Mouse (Mus musculus) frontal cortex, postnatal 36 days (tissue): ENCODE measurements around the gene Ubash3b.

Experiments
- DNase-seq, 2 experiments: peaks; one replicate each; pipeline ENCODE4 v3.0.0; 2022; ENCODE audit warnings: low spot score in 2 of 2

Gene Ubash3b

DNA sequence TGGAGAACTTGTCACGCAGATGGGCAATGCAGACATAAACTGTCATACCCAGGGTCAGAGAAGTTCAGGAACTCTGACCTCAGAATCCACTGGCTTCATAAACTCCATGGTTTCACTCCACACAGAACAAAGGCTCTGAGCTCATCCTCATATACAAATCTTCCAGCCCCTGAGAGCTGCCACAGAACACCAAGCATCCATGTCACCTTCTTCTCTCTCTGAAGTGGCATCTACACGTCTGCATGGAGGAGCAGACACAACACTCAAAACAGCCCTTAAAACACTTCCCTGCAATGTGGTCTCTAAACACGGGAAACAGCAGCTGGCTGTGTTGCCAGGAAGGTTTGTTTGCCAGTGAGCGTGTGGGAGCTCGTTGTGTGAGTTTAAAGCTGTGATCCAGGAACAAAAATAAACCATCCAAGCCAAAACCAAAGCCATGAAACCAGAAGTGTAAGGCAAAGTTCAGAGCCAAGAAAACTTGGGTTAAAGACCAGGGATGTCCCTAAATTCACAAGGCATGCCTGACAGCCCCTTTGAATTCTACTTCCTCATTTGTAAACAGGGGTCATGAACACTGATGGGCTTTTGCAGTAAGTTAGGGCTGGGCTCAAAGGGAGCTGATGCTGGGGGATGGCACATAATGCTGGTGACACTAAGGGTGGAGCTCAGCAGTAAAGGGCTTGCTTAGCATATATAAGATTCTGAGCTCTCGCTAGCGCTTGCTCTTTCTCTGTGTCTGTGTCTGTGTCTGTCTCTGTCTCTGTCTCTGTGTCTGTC lies 24.6 kb downstream of the Ubash3b start:
- DNase-seq = peak in 1 of 2 experiments; percentile 61

DNA sequence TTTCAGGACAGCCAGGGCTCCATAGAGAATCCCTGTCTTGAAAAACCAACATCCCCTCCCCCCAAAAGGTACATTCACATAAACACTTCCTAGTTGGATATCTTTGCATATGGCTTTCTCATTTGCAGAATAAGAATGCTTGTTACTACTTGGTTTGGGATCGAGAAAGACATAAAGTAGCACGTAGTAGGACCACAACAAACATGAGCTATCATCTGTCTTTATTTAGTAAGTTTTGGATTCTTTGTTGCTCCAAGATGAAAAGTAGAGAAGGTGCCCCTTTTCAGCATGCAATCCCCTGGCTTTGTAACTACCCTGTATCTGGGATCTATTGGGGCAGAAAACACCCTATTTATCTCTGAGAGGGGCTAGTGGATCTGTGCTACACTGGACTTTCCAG lies 25.2 kb downstream of the Ubash3b start:
- no peak for DNase-seq

DNA sequence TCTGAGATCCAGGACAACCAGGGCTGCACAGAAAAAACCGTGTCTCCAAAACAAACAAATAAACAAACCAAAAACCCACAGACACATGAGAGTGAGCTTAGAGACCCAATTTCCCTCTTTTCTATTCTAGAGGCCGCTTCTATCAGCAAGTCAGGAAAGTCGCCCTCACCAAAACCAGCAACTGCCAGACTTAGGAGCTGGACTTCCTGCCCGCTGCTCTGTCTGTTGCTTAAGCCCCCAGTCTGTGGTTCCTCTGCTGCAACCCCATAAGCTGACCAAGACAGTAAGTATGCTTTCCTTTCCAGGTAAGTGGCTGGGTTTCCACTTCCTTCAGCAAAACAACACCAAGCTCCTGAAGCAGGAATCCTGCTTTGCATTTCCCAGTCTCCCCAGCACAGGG lies 26.6 kb downstream of the Ubash3b start:
- DNase-seq = no peak

DNA sequence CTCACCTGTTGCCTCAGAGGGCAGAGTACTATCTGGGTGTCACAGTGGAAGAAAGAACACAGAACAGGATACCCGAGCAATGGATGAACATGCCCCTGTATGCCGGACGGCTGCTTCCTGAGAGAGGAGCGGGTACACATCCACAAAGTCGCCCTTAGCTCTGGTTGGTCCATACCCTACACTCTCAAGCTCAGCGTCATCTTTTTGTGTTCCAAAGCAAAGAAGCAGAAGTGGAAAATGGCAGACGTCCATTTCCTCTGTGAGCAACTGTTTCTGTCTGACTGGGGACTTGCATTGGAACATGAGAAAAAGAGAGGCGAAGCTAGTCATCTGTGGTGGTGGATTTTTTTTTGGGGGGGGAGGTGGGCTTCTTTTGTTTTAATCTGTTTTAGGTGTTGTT lies 30.9 kb downstream of the Ubash3b start:
- no peak for DNase-seq

DNA sequence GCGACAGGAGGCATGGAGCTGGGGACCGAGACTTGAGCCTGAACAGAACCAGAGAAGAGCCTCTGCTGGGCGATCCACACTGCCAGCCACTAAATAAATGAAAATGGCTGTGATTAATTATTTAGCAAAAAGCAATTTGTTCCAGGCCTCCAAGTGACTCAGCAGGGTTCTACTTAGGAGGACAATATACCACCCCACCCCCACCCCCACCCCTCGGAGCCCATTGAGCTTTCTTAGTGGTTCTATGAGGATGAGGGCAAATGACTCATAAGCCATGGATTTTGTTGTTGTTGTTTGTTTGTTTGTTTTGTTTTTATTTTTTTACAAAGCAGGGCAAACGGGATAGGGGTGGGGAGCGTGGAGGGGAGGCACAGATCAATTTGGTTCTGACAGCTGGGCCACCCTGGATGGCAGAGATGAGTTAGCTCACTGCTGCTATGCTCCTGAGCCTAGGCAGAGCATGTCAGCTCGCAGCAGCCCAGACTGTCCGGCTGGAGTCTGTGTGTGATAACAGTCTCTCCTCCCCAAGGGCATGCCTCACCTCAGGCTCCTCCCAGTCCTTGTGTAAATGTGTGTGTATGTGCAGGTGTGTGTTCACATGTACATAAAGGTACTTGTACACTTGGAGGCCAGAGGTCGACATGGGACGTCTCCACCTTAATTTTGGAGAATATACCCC lies 31.6 kb downstream of the Ubash3b start:
- no peak for DNase-seq

DNA sequence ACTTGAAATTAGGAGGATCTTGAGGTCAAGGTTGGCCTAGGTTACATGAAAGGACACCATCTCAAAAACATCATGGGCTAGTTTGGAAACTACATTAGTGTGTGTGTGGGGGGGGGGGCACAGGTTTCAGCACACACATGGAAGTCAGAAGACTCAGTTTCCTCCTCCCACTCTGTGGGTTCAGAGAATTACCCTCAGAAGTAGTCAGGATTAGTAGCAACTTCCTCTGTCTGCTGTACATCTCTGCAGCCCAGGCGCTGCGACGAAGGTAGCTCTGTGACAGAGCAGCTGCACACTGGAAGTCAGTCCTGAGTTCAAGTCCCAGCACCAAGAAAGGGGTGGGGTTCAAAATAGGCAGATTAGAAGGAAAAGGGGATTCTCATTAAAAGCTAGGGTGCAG lies 32.2 kb downstream of the Ubash3b start:
- DNase-seq = no peak

DNA sequence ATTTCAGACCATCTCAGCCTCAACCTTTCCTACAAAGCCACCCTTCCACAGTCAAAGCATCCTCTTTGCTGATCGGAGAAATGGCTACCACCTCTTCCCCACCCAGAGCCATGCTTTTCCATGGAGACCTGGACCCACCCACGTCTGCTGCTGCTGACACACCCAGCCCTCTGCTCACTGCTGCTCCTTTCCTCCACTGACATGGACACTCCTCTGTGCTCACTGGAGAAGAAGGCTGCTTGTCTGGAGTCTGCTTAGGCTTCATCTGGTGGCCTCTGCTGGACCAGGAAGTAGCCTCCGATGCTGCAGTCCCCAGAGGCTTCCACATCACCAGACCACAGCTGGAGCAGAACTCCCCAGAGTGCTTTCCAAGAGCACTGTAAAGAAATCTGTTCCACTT lies 34.8 kb downstream of the Ubash3b start:
- no peak for DNase-seq

DNA sequence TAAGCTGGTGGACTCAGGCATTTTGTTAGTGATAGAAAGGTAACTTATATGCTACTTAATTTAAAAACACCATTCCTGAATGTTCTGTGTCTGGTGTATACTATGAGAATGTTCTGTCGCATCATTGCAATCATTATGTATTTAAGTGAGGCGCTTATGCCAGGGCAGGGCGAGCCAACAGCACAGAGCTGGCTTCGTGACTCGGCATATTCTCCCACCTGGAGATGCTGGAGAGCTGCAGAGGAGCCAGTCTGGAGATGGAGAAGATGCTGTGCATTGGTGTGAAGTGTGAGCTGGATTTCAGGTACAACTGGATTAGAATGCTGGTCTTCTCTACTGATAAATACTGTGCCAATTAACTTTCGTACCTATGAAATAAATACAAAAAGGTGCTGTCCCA lies 37.2 kb downstream of the Ubash3b start:
- no peak for DNase-seq

DNA sequence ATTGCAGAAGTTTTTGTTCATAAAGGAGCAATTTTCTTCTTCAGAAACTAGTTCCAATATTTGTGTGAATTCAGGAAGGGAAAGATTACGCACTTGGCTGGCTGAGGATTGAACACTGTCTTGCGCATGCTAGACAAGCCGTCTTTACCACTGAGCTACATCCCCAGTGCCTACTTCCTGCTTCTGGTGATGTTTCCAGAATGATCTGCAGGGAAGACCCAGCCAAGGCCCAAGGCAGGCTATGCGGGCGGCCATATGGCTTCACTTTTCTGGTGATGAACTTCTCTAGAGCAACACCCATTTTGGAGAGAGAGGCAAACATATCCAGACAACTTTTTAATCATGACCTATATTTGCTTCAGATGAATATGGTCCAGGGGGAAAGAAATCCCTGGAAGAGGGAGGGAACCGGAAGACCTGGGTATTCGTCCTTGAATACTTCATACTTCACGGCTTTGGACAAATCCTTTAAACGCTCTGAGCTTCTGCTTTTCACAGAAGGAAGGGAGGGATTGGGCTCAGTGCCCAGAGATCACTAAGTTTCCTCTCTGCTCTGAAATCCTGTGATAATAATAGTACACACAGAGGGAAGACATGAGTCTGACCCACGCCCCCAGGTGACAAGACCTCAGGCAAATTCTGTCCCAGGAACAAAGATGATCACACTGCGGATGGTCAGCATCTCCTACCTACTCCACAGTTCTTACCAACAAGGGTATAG lies 38.9 kb downstream of the Ubash3b start:
- peak in 1 of 2 experiments; percentile 43 for DNase-seq

DNA sequence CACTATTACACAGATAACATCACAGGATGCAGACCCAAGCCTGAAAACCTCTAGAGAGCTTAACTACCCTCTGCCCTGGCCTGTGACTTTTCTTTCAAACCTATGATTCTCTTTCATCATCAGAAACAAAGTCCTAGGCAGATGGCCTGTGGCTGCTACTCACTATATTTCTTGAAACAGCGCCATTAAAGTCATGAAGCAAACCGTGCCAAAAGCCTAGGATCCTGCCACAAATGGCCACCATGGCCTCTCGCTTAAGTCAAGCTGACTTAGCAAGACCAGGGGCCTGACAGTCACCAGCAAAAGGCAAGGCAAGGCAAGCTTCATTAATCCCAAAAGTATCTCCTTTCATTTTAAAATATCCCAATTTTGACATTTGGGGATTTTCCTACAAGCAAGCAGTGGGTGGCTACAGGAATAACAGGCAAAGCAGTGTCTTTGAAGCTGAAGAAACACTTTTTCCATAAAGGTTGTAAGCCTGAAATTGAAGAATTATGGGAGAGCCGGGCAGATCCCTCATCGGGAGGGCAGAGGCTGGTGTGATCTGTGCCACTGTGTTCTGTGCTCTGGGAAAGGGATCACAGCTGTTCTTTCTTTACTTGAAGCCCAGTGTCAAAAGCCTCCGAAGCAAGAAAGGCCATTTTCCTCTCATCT lies 39.7 kb downstream of the Ubash3b start:
- no peak for DNase-seq

DNA sequence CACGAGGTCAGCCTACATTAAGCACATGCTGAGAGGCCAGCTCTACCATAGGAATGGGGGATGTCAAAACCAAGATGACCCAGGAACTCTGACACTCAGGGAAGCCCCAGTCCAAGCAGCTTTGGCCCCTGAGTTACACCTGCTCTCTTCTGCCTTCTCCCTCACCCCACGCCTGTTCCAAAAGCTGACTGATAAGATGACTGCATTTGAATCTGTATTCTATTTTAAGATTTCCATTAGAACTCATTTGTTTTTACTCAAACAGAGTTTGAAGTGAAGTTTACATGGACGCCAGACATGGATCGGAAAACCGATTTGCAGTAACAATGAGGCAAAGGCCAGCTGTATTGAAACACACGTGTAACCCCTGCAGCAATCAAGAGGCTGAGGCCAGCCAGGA lies 41.5 kb downstream of the Ubash3b start:
- no peak for DNase-seq

DNA sequence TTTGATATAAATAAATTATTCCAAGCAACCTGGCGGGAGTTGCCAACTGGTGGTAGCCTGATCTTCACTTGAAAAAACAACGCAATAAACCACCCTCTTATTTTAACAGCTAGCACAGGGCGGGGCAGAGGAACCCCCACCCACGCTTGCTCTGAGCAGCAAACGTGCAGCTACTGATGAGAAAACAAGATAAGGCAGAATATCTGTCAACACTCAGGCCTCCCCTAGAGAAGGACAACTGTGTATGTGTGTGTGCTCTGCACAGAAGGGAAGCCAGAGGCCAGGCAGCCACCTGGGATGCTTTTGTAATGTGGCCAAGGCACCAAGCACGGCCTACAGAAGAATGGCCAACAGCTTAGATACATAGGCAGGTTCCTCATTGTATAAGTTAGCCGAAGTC lies 43.4 kb downstream of the Ubash3b start:
- no peak for DNase-seq

DNA sequence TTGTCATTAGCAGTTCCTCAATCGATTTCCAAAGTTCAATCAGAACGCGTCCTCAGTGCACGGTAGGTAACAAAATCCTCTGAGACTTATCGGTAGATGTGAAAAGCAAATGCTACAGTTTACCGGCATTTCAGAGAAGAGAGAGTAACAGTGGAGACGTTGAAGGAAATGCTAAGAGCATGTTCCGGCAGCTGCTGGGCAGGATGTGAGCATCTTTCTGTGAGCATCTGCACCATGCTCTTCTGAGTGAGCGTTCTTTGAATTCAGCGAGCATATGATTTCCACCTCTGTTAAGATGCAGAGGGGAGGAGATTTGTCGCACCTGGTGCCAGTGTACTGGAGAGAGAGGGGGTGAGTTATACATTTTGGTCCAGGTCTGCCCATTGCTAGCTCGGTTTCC lies 45.4 kb downstream of the Ubash3b start:
- DNase-seq = no peak

DNA sequence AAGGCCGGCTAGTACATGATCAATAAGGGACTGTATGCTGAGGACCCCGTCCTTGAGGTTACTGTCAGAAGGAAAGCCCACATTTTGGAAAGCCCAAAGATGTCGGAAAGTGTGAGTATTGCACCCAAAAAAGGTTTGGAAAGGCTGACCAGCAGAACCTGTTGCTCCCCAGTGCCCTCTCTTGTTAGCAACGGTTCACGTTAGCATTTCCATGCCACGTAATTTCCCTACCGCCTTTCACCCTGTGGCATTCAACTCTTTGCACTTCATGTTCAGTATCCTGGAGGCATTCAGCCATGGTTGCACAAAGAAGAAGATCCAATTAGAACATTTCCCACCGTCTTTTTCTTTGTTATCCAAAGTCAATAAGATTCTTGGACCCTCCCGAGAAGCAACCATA lies 47.1 kb downstream of the Ubash3b start:
- no peak for DNase-seq

DNA sequence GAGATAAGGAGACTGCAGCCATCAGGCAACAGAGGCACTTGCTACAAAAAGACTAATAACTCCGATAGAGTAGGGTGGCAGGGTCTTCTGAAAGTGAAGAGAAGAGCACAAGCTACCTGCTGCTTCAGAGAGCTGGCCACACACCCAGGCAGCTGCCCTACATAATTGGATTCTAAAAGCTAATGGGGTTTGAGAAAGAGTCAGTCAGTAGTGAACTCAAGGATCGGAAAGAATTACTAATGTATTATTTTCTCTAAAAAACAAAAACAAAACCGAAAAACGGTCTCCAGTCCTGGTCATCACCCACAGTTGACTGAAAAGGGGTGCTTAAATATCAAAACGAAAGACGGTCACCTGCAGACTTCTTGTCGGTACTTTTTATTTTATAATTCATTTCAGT lies 51.7 kb downstream of the Ubash3b start:
- no peak for DNase-seq

DNA sequence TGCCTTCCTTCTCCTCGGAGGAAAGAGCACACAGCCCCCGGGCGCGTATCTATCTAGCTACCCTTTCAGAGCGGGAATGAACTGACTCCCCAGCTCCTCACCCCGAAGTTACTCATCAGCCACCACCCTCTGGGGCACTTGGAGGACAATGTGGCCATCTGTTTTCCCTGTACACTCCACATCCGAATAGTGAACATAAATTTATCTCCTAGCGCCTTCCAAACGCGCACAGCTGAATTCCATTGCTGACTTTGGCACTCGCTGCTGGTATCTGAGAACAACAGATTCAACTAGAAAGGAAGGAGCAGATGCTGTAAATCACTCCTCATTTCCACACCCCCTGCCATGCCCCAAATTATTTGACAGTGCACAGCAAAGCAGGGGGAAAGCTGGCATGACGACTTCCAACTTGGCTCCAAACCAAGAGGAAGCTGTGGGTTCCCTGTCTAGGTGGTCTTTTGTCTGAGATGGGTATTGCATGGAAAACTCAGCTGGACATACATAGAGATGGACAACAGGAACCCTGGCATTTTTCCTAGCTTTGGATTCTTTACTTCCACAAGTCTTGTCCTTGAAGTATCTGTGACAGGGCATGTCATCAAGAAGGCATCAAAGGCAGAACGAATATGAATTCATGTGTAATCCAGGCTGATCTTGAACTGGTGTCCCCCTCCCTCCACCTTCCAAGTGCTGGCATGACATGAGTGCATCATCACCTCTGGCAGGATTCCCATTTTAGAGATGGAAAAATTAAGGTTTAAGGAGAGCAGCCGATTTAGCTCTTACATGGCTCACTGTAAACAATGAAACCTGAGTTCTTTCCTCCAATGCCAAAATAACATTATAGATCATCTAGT lies 52.9 kb downstream of the Ubash3b start:
- DNase-seq = peak; percentile 43 to 72

DNA sequence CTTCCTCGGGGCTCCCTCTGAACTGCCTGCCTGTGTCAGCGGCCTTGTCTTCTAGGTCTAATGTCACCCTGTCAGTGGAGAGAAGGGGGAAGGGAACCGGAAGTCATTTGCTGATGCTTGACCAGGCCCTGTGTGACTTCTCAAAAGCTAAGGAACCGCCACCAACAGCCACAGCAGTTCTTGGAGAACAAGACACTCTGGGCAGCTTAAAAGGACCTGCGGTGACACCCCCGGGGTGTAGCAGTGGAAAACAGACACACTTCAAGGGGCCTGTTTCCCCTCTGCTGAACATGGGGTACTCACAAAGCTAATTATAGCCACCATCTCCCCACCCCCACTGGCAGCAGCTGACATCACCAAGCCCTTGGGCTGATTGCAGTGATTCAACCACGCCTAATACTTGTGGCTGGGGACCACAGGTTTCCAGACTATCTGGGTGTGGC lies 56.3 kb downstream of the Ubash3b start:
- DNase-seq = no peak

DNA sequence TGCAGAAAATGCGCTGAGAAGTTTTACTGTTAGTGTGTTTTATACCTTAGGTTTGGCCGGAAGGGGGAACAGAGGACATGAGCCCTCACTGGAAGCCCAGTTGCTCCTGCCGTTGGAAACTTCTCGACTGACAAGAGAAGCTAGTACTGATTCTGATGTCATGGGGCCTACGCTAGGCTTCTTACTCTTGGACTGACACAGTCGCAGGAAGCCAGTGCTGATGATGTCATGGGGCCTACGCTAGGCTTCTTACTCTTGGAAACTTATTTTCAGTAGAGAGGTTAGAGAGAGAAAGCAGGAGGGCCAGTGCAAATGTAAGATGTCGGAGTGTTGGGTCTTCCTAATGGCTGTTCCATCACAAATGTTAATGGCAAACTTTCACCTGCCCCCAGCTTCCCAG lies 57.8 kb downstream of the Ubash3b start:
- DNase-seq = no peak

DNA sequence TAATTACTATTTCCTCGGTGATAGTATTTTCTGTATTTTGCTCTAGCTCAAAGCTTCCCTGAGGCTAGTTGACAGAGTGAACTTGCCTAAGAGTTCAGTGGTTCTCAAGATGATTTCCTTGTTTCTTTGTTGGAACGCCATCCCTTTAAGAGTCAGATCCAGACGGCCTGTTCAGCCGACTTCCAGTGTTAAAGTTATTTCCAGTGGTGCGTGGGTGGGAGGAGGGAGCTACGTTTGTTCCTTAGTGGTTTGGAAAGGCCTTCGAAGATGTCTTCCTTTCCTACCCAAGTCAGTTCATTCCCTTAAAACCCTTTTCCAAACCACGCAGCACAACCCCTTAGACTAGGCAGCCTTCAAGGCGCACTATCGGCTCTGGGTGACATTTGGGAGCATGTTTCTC lies 58.9 kb downstream of the Ubash3b start:
- DNase-seq = no peak

DNA sequence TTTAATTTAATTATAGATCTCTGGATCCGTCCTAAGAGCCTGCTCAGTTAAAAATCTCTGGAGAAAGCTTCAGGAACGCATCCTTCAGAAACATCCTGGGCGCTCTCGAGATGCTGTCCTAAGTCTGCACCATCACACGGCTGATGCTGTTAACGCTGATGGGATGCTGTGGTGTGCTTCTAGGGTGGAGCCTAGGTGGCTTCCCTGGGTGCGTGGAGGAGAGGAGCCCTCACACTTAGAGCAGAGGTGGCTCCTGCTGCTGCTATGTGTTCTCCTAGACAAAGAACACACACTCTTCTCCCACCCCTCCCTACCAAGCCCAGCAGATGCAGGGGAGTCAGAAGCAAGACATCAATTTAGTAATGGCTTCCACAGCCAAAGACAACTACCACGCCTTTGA lies 61.6 kb downstream of the Ubash3b start:
- no peak for DNase-seq

DNA sequence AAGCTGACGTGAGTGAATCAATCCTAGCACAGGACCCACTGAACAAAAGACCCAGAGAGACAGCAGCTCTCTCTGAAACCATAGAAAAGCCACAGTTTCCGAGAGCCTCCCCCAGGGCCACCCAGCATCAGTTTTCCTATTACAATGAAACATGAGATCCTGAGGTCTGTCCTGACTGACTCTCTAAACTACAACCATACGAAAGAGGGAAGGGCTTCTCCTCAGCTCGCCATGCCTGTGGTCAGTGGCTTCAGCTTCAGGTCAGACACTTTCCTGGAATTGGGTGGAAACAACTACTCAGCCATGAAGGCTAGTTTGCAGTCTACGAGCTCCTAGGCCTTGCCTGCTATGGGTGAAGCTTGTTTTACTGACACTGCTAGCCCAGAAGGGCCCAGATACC lies 62.4 kb downstream of the Ubash3b start:
- no peak for DNase-seq
